In the genomic region with DNA sequence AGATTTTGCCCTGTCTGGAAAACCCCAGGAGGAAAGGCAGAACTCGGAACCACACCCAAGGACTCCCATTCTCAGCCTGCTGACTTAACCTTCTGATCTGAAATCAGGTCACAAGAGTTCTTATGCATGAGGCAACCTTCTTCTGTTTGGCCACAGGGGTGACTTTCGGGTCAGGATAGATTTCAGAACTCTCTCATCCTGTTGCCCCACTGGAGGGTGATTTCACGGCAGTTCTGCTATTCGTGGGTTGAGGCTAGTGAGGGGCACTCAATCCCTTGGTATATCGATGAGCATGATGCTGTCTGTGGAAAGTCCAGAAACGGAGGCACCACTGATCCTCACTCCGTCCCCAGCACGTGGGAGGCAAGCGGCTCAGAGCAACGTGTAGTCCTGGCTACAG, we compare ENCODE assay signal across 16 mouse cellular contexts. TPM values are rescaled to one million over a fixed set of nuclear protein-coding genes. Genes with fewer than 3 reads are reported as not detected.
"Had no signal": no experiment of that assay in that cellular context is flagged by ENCODE, and none has a peak within 500 bp of the region (broad histone marks: within the 10 kb centered on the region; RNA-seq: fewer than 3 reads in every experiment).

No protein-coding gene starts in this region.

- H3K27ac ChIP-seq: liver, embryonic 12.5 days; lung, embryonic 15.5 days; macrophage; midbrain, embryonic 13.5 days had no signal

- H3K4me3 ChIP-seq: liver, embryonic 12.5 days; lung, embryonic 15.5 days; midbrain, embryonic 13.5 days had no signal

- ATAC-seq: intestine, postnatal 0 days; liver, embryonic 12.5 days; midbrain, embryonic 13.5 days had no signal

- H3K9ac ChIP-seq: liver, embryonic 12.5 days; lung, embryonic 15.5 days; midbrain, embryonic 13.5 days had no signal

- H3K4me2 ChIP-seq: liver, embryonic 12.5 days; lung, embryonic 15.5 days; midbrain, embryonic 13.5 days had no signal

- H3K27me3 ChIP-seq: liver, embryonic 12.5 days; lung, embryonic 15.5 days had no signal

- H3K9me3 ChIP-seq: liver, embryonic 12.5 days; lung, embryonic 15.5 days; midbrain, embryonic 13.5 days had no signal

- H3K36me3 ChIP-seq: liver, embryonic 12.5 days; lung, embryonic 15.5 days; midbrain, embryonic 13.5 days had no signal

- DNase-seq: kidney, adult 8-10 months; kidney, postnatal 36 days; layer of hippocampus, adult 9-11 months; layer of hippocampus, postnatal 36 days; left cerebral cortex, postnatal 4 days; lung, postnatal 14 days; right cerebral cortex, adult 18-20 months; right cerebral cortex, postnatal 25 days; thymus, postnatal 36 days had no signal

- H3K4me1 ChIP-seq: liver, embryonic 12.5 days; lung, embryonic 15.5 days; midbrain, embryonic 13.5 days had no signal

RNA-seq across cellular contexts. Expression of a gene that starts 48.5 kb away (rescaled TPM):
- polyA plus RNA-seq: intestine, postnatal 0 days; liver, embryonic 12.5 days; macrophage; neural tube, embryonic 14.5 days; stomach, embryonic 14.5 days had no signal
